Mouse (Mus musculus): ENCODE measurements around the gene Nxf1. TPM values are rescaled to one million over a fixed set of nuclear protein-coding genes. Genes with fewer than 3 reads are reported as not detected.
A peak's percentile ranks its signal among the peaks of the same experiment; 100 is the strongest.

The Nxf1 gene
- polyA plus RNA-seq, 1 experiment from 2014 or later = 127 TPM

- Histone ChIP-seq H3K9me3 (replicated peaks) (no peaks in the 10 kb centered on the region), H3K27me3 (replicated peaks) (no peaks in the 10 kb centered on the region), H3K4me1 (peaks cover 46% of the 10 kb centered on the region), H3K27ac (replicated peaks) (peak overlapping the region; percentile 100), H3K4me3 (replicated peaks) (peak overlapping the region; percentile 74), H3K9ac (replicated peaks) (peak overlapping the region; percentile 91; the same call in 1 of the 2 replicates), H3K4me2 (peak overlapping the region; percentile 84), H3K36me3 (peaks cover 36% of the 10 kb centered on the region)
- ATAC-seq (ENCODE audit: low FRiP score) = no peak
- WGBS = 61% methylated on average over 6 of the region's 6 CpGs
These were observed 16.5 kb downstream of the Nxf1 start for GRCm38 (mm10) chr19:8773409-8773808.

GRCm38 (mm10) chr19:8774086-8774835, 17.4 kb downstream of the Nxf1 start, which contains the start of gene Tmem179b:
Gene Tmem179b, minus strand, starts transcription at chr19:8774467.
- H3K4me2 ChIP-seq = peak within 1 kb of the TSS; percentile 84
- no peaks in the 10 kb centered on the region for H3K9me3 ChIP-seq (replicated peaks)
- H3K9ac ChIP-seq (replicated peaks) = peak within 1 kb of the TSS; percentile 91
- peak; percentile 93 for ATAC-seq (ENCODE audit: low FRiP score)
- H3K4me1 ChIP-seq = peaks cover 46% of the 10 kb centered on the region
- H3K27ac ChIP-seq (replicated peaks) = peak within 1 kb of the TSS; percentile 100
- peaks cover 33% of the 10 kb centered on the region for H3K36me3 ChIP-seq
- H3K27me3 ChIP-seq (replicated peaks) = no peaks in the 10 kb centered on the region
- H3K4me3 ChIP-seq (replicated peaks) = peak within 1 kb of the TSS; percentile 74
- WGBS = under 1% methylated on average over 63 of the region's 68 CpGs

GRCm38 (mm10) chr19:8774951-8775421, 18.1 kb downstream of the Nxf1 start:
- peak overlapping the region; percentile 100 for H3K27ac ChIP-seq (replicated peaks)
- no peaks in the 10 kb centered on the region for H3K27me3 ChIP-seq (replicated peaks)
- whole genome bisulfite sequencing = 4% methylated on average over 20 of the region's 20 CpGs
- H3K4me1 ChIP-seq = peaks cover 46% of the 10 kb centered on the region
- H3K9ac ChIP-seq (replicated peaks) = peak overlapping the region; percentile 91
- H3K4me2 ChIP-seq = peak overlapping the region; percentile 84
- peaks cover 33% of the 10 kb centered on the region for H3K36me3 ChIP-seq
- peak; percentile 0; the same call in 1 of the 2 replicates for ATAC-seq (ENCODE audit: low FRiP score)
- H3K9me3 ChIP-seq (replicated peaks) = no peaks in the 10 kb centered on the region
- H3K4me3 ChIP-seq (replicated peaks) = peak overlapping the region; percentile 74

GRCm38 (mm10) chr19:8786008-8786781, 29.3 kb downstream of the Nxf1 start, which contains the start of gene Taf6l:
Gene Taf6l, minus strand, starts transcription at chr19:8786417.
- under 1% methylated on average over 31 of the region's 32 CpGs for WGBS

GRCm38 (mm10) chr19:8788521-8788920, 31.6 kb downstream of the Nxf1 start:
- no peak overlapping the region for H3K9ac ChIP-seq (replicated peaks)
- H3K4me3 ChIP-seq (replicated peaks) = no peak overlapping the region
- no peak overlapping the region for H3K4me2 ChIP-seq
- H3K4me1 ChIP-seq = peaks cover 18% of the 10 kb centered on the region
- no peak for ATAC-seq (ENCODE audit: low FRiP score)
- H3K36me3 ChIP-seq = peaks cover 21% of the 10 kb centered on the region
- no peaks in the 10 kb centered on the region for H3K9me3 ChIP-seq (replicated peaks)
- no peaks in the 10 kb centered on the region for H3K27me3 ChIP-seq (replicated peaks)
- 22% methylated on average over 3 of the region's 3 CpGs for WGBS
- H3K27ac ChIP-seq (replicated peaks) = no peak overlapping the region

More at GRCm38 (mm10) chr19:8786008-8786781, 29.3 kb downstream of the Nxf1 start, which contains the start of gene Taf6l:
- Histone ChIP-seq H3K4me1 (peaks cover 18% of the 10 kb centered on the region), H3K36me3 (peaks cover 31% of the 10 kb centered on the region), H3K4me3 (replicated peaks) (peak within 1 kb of the TSS; percentile 74), H3K4me2 (peak within 1 kb of the TSS; percentile 71), H3K9me3 (replicated peaks) (no peaks in the 10 kb centered on the region), H3K27me3 (replicated peaks) (no peaks in the 10 kb centered on the region), H3K9ac (replicated peaks) (peak within 1 kb of the TSS; percentile 69), H3K27ac (replicated peaks) (peak within 1 kb of the TSS; percentile 87)
- peak; percentile 99 for ATAC-seq (ENCODE audit: low FRiP score)

GRCm38 (mm10) chr19:8789171-8789570, 32.3 kb downstream of the Nxf1 start:
- Histone ChIP-seq H3K27me3 (replicated peaks) (no peaks in the 10 kb centered on the region), H3K9me3 (replicated peaks) (no peaks in the 10 kb centered on the region), H3K4me1 (peaks cover 18% of the 10 kb centered on the region), H3K36me3 (peaks cover 26% of the 10 kb centered on the region), H3K9ac (replicated peaks) (no peak overlapping the region), H3K4me2 (no peak overlapping the region), H3K27ac (replicated peaks) (no peak overlapping the region), H3K4me3 (replicated peaks) (no peak overlapping the region)
- 69% methylated on average over 1 of the region's 1 CpGs for WGBS
- ATAC-seq (ENCODE audit: low FRiP score) = no peak

- Histone ChIP-seq H3K9ac (replicated peaks) (no peak overlapping the region), H3K36me3 (peaks cover 36% of the 10 kb centered on the region), H3K4me3 (replicated peaks) (no peak overlapping the region), H3K4me1 (peaks cover 12% of the 10 kb centered on the region), H3K27me3 (replicated peaks) (no peaks in the 10 kb centered on the region), H3K9me3 (replicated peaks) (no peaks in the 10 kb centered on the region), H3K4me2 (no peak overlapping the region), H3K27ac (replicated peaks) (no peak overlapping the region)
- ATAC-seq (ENCODE audit: low FRiP score) = no peak
- WGBS = 81% methylated on average over 7 of the region's 7 CpGs
These were observed 33.3 kb downstream of the Nxf1 start for GRCm38 (mm10) chr19:8790171-8790570.

- WGBS = 2% methylated on average over 25 of the region's 25 CpGs
- peak; percentile 82 for ATAC-seq (ENCODE audit: low FRiP score)
These were observed 41.5 kb downstream of the Nxf1 start, which contains the start of gene Polr2g for GRCm38 (mm10) chr19:8798264-8798946. Gene Polr2g, minus strand, starts transcription at chr19:8798577.

GRCm38 (mm10) chr19:8798947-8799315, 42.1 kb downstream of the Nxf1 start:
- H3K27ac ChIP-seq (replicated peaks) = peak overlapping the region; percentile 62
- no peak overlapping the region for H3K9ac ChIP-seq (replicated peaks)

More at GRCm38 (mm10) chr19:8798264-8798946, 41.5 kb downstream of the Nxf1 start, which contains the start of gene Polr2g:
- Histone ChIP-seq H3K9ac (replicated peaks) (peak within 1 kb of the TSS; percentile 73), H3K4me3 (replicated peaks) (peak within 1 kb of the TSS; percentile 85), H3K4me2 (peak within 1 kb of the TSS; percentile 84), H3K27me3 (replicated peaks) (no peaks in the 10 kb centered on the region), H3K36me3 (peaks cover 20% of the 10 kb centered on the region), H3K9me3 (replicated peaks) (no peaks in the 10 kb centered on the region), H3K4me1 (peaks cover 29% of the 10 kb centered on the region), H3K27ac (replicated peaks) (peak within 1 kb of the TSS; percentile 78)

GRCm38 (mm10) chr19:8802130-8802821, 45.4 kb downstream of the Nxf1 start, which contains the start of gene Zbtb3:
Gene Zbtb3, plus strand, starts transcription at chr19:8802555.
- Histone ChIP-seq H3K4me1 (peaks cover 42% of the 10 kb centered on the region), H3K9ac (replicated peaks) (peak within 1 kb of the TSS; percentile 50), H3K4me3 (replicated peaks) (peak within 1 kb of the TSS; percentile 63), H3K27ac (replicated peaks) (peak within 1 kb of the TSS; percentile 92), H3K4me2 (peak within 1 kb of the TSS; percentile 79), H3K9me3 (replicated peaks) (no peaks in the 10 kb centered on the region), H3K36me3 (peaks cover 23% of the 10 kb centered on the region), H3K27me3 (replicated peaks) (no peaks in the 10 kb centered on the region)
- peak; percentile 97 for ATAC-seq (ENCODE audit: low FRiP score)
- under 1% methylated on average over 30 of the region's 30 CpGs for WGBS

More at GRCm38 (mm10) chr19:8798947-8799315, 42.1 kb downstream of the Nxf1 start:
- no peak for ATAC-seq (ENCODE audit: low FRiP score)
- Histone ChIP-seq H3K36me3 (peaks cover 15% of the 10 kb centered on the region), H3K4me3 (replicated peaks) (no peak overlapping the region; the same call in 1 of the 2 replicates), H3K4me1 (peaks cover 35% of the 10 kb centered on the region), H3K4me2 (peak overlapping the region; percentile 84), H3K27me3 (replicated peaks) (no peaks in the 10 kb centered on the region), H3K9me3 (replicated peaks) (no peaks in the 10 kb centered on the region)
